8 mouse cellular contexts compared by ENCODE assay signal in genomic region chr4:140906076-140906826, GRCm38 (mm10). TPM values are rescaled to one million over a fixed set of nuclear protein-coding genes. Genes with fewer than 3 reads are reported as not detected.
A peak's percentile ranks its signal among the peaks of the same experiment; 100 is the strongest.
DNase-seq lines count a peak whose midpoint lies in the region; ATAC-seq and TF ChIP-seq lines count a peak whose summit lies in the region.

Gene Padi2 (plus strand): TSS chr4:140906344.

- TF ChIP-seq POLR2A in ES-Bruce4 (IDR thresholded peaks at IDR 0.05; ENCODE audit: insufficient read depth, low read length), result no peak
- TF ChIP-seq POLR2A in lung, adult 2 months (IDR thresholded peaks at IDR 0.05; ENCODE audit: borderline replicate concordance, extremely low read depth, low read depth, low read length), result no peak

- peak within 1 kb of the TSS; percentile 62 for H3K4me3 ChIP-seq in ES-Bruce4 (ENCODE audit: low read depth, low read length)
- peak within 1 kb of the TSS; percentile 41 for H3K4me3 ChIP-seq in forebrain, postnatal 0 days (ENCODE audit: low read depth, low read length)
- H3K4me3 ChIP-seq in layer of hippocampus, adult 2 months, result peak within 1 kb of the TSS; percentile 54
- H3K4me3 ChIP-seq in lung, adult 2 months (replicated peaks; ENCODE audit: extremely low read depth, low read depth, low read length), result peak within 1 kb of the TSS; percentile 29
- H3K4me3 ChIP-seq in neural tube, embryonic 14.5 days (ENCODE audit: low read depth, low read length), result peak within 1 kb of the TSS; percentile 33

- H3K36me3 ChIP-seq in ES-Bruce4 (ENCODE audit: control insufficient read depth, insufficient read depth, low read length, poor library complexity, severe bottlenecking), result no peaks in the 10 kb centered on the region
- H3K36me3 ChIP-seq in forebrain, postnatal 0 days (ENCODE audit: insufficient read depth), result no peaks in the 10 kb centered on the region
- H3K36me3 ChIP-seq in neural tube, embryonic 14.5 days (ENCODE audit: control insufficient read depth, insufficient read depth, low read length), result no peaks in the 10 kb centered on the region

- no peaks in the 10 kb centered on the region for H3K27me3 ChIP-seq in ES-Bruce4 (ENCODE audit: control insufficient read depth, insufficient read depth, low read length, poor library complexity, severe bottlenecking)
- H3K27me3 ChIP-seq in forebrain, postnatal 0 days (ENCODE audit: insufficient read depth, low read length), result 0 out of 2 replicates have a peak, but pooled peaks cover 9% of the 10 kb centered on the region
- H3K27me3 ChIP-seq in neural tube, embryonic 14.5 days (ENCODE audit: control insufficient read depth, insufficient read depth, low read length), result peaks cover 8% of the 10 kb centered on the region; the same call in 1 of the 2 replicates

- intact Hi-C loops in heart, postnatal 36 days (cut with DNase I), result no loop called here

- TF ChIP-seq CTCF in ES-Bruce4 (IDR thresholded peaks at IDR 0.05; ENCODE audit: low read depth, low read length), result no peak
- no peak for TF ChIP-seq CTCF in forebrain, postnatal 0 days (IDR thresholded peaks at IDR 0.05; ENCODE audit: low read depth)
- no peak for TF ChIP-seq CTCF in layer of hippocampus, adult 2 months (conservative IDR thresholded peaks at IDR 0.05)
- TF ChIP-seq CTCF in lung, adult 2 months (IDR thresholded peaks at IDR 0.05; ENCODE audit: insufficient read depth, low read length), result no peak

- WGBS in forebrain, postnatal 0 days, result 2% methylated on average over 37 of the region's 37 CpGs
- WGBS in lung, adult 2 months, result 3% methylated on average over 37 of the region's 37 CpGs
- WGBS in neural tube, embryonic 14.5 days, result 2% methylated on average over 37 of the region's 37 CpGs

- H3K27ac ChIP-seq in ES-Bruce4 (ENCODE audit: insufficient read depth, low read length), result no peak within 1 kb of the TSS
- H3K27ac ChIP-seq in forebrain, postnatal 0 days (ENCODE audit: low read depth, low read length), result no peak within 1 kb of the TSS
- peak within 1 kb of the TSS; percentile 62 for H3K27ac ChIP-seq in layer of hippocampus, adult 2 months
- H3K27ac ChIP-seq in neural tube, embryonic 14.5 days (ENCODE audit: low read depth, low read length), result no peak within 1 kb of the TSS

- ATAC-seq in forebrain, postnatal 0 days, result peak; percentile 92
- peak; percentile 83 for ATAC-seq in neural tube, embryonic 14.5 days (ENCODE audit: low read depth)

- DNase-seq in cerebellum, adult 11-12 months, result peak; percentile 26
- DNase-seq in forebrain, postnatal 0 days, result peak; percentile 90
- DNase-seq in heart, postnatal 36 days, result peak; percentile 55 to 60
- DNase-seq in layer of hippocampus, adult 2 months (ENCODE audit: low spot score in 2 of 2), result peak; percentile 51 to 53
- peak; percentile 61 for DNase-seq in lung, adult 2 months
- DNase-seq in telencephalon, adult 2 months (ENCODE audit: low read depth, low spot score), result peak; percentile 38

- peak within 1 kb of the TSS; percentile 15; the same call in 1 of the 2 replicates for H3K9ac ChIP-seq in ES-Bruce4 (ENCODE audit: low read depth, poor library complexity, severe bottlenecking)
- peak within 1 kb of the TSS; percentile 41; the same call in 1 of the 2 replicates for H3K9ac ChIP-seq in forebrain, postnatal 0 days
- H3K9ac ChIP-seq in neural tube, embryonic 14.5 days (replicated peaks; ENCODE audit: low read depth, low read length), result no peak within 1 kb of the TSS

- peak within 1 kb of the TSS; percentile 80 for H3K4me2 ChIP-seq in forebrain, postnatal 0 days (ENCODE audit: low read depth)
- peak within 1 kb of the TSS; percentile 74 for H3K4me2 ChIP-seq in neural tube, embryonic 14.5 days (ENCODE audit: low read depth, low read length)

- no peak for TF ChIP-seq EP300 in ES-Bruce4 (IDR thresholded peaks at IDR 0.05; ENCODE audit: insufficient read depth, low read depth, low read length)

- H3K9me3 ChIP-seq in ES-Bruce4 (replicated peaks; ENCODE audit: control insufficient read depth, insufficient read depth, low read length, poor library complexity, severe bottlenecking), result no peaks in the 10 kb centered on the region
- no peaks in the 10 kb centered on the region for H3K9me3 ChIP-seq in forebrain, postnatal 0 days (ENCODE audit: low read length)
- H3K9me3 ChIP-seq in neural tube, embryonic 14.5 days (ENCODE audit: control insufficient read depth, low read length), result no peaks in the 10 kb centered on the region

- peaks cover 2% of the 10 kb centered on the region for H3K4me1 ChIP-seq in ES-Bruce4 (ENCODE audit: control insufficient read depth, insufficient read depth, low read length)
- peaks cover 4% of the 10 kb centered on the region; the same call in 1 of the 2 replicates for H3K4me1 ChIP-seq in forebrain, postnatal 0 days (ENCODE audit: insufficient read depth)
- H3K4me1 ChIP-seq in lung, adult 2 months (ENCODE audit: control insufficient read depth, insufficient read depth, low read length), result no peaks in the 10 kb centered on the region
- H3K4me1 ChIP-seq in neural tube, embryonic 14.5 days (ENCODE audit: control insufficient read depth, insufficient read depth, low read length), result 0 out of 2 replicates have a peak, but pooled peaks cover 7% of the 10 kb centered on the region

RNA-seq across cellular contexts. Expression of gene Padi2, which starts in this region (rescaled TPM):
- 6.3 TPM in 2 replicates for polyA plus RNA-seq in ES-Bruce4 (2011; ENCODE audit: insufficient read depth, insufficient read length, low read depth, missing spikeins)
- total RNA-seq in forebrain, postnatal 0 days (2014; rRNA removed), result 1.1 and 1.8 TPM in 2 replicates
- 1.2 and 1.3 TPM in 2 replicates for polyA plus RNA-seq in forebrain, postnatal 0 days (2015; fragmentation: Nextera tagmentation; extraction: Ambion mirVana)
- 1 to 10 TPM in 1 of 2 experiments, under 1 TPM in 1; 0.56 to 1.0 TPM for total RNA-seq in heart, postnatal 36 days (2021)
- total RNA-seq in layer of hippocampus, adult 2 months (2021), result 10 to 100 TPM; 20.2 to 26.5 TPM
- polyA plus RNA-seq in lung, adult 2 months (2012; rRNA removed), result 3.7 and 4.7 TPM in 2 replicates
- 0.95 and 2.3 TPM in 2 replicates for polyA plus RNA-seq in neural tube, embryonic 14.5 days (2014; fragmentation: Nextera tagmentation; extraction: Ambion mirVana)

Comparison
In these comparisons a context has a peak if more than half of its experiments do, and no peak if none do; other contexts are left out.
1. DNase-seq: peak in every context shown above with its lines; median percentile 90 in forebrain, postnatal 0 days; 61 in lung, adult 2 months; 58 in heart, postnatal 36 days; 52 in layer of hippocampus, adult 2 months; 38 in telencephalon, adult 2 months; 26 in cerebellum, adult 11-12 months.